In genomic region chr2:43968581-43968980, GRCm38 (mm10) we compare ENCODE assay signal across 9 mouse cellular contexts.
DNase-seq lines count a peak whose midpoint lies in the region; ATAC-seq and TF ChIP-seq lines count a peak whose summit lies in the region.
"Had no signal": no experiment of that assay in that cellular context is flagged by ENCODE, and none has a peak within 500 bp of the region (broad histone marks: within the 10 kb centered on the region; RNA-seq: fewer than 3 reads in every experiment).

No protein-coding gene starts in this region.

- no peak overlapping the region for H3K4me2 ChIP-seq in stomach, postnatal 0 days (replicated peaks; ENCODE audit: low read depth)
- H3K4me2 ChIP-seq: lung, embryonic 15.5 days had no signal

- no peaks in the 10 kb centered on the region for H3K36me3 ChIP-seq in stomach, postnatal 0 days (ENCODE audit: control insufficient read depth, insufficient read depth, low read length)
- H3K36me3 ChIP-seq: lung, embryonic 15.5 days had no signal

- no peak overlapping the region for H3K27ac ChIP-seq in stomach, postnatal 0 days (replicated peaks)
- H3K27ac ChIP-seq: lung, embryonic 15.5 days had no signal

- H3K27me3 ChIP-seq in stomach, postnatal 0 days (ENCODE audit: control insufficient read depth, insufficient read depth, low read length), result no peaks in the 10 kb centered on the region
- H3K27me3 ChIP-seq: CH12.LX; lung, embryonic 15.5 days had no signal

- H3K4me1 ChIP-seq in stomach, postnatal 0 days (replicated peaks; ENCODE audit: control insufficient read depth, insufficient read depth), result no peaks in the 10 kb centered on the region
- H3K4me1 ChIP-seq: lung, embryonic 15.5 days had no signal

- H3K4me3 ChIP-seq in stomach, postnatal 0 days (ENCODE audit: low read depth, low read length), result no peak overlapping the region
- H3K4me3 ChIP-seq: lung, embryonic 15.5 days had no signal

- no peak for TF ChIP-seq CTCF in stomach, postnatal 0 days (IDR thresholded peaks at IDR 0.05; ENCODE audit: low read depth)

- no peak for TF ChIP-seq EP300 in stomach, postnatal 0 days (optimal IDR thresholded peaks at IDR 0.05)

- ATAC-seq in stomach, postnatal 0 days (ENCODE audit: low FRiP score, low TSS enrichment), result no peak

- H3K9me3 ChIP-seq in stomach, postnatal 0 days (ENCODE audit: control insufficient read depth, low read length), result no peaks in the 10 kb centered on the region
- H3K9me3 ChIP-seq: lung, embryonic 15.5 days had no signal

- 49% methylated on average over 4 of the region's 4 CpGs for WGBS in stomach, postnatal 0 days

- H3K9ac ChIP-seq in stomach, postnatal 0 days (ENCODE audit: low read length), result no peak overlapping the region
- H3K9ac ChIP-seq: lung, embryonic 15.5 days had no signal

- DNase-seq in heart, adult 18-20 months, result peak; percentile 4 to 10
- no peak for DNase-seq in heart, adult 8-10 months (ENCODE audit: low spot score)
- DNase-seq in lung, postnatal 14 days, result peak; percentile 7
- no peak for DNase-seq in lung, postnatal 4 days
- DNase-seq in adrenal gland, postnatal 36 days, result peak; percentile 33 to 40
- DNase-seq in stomach, postnatal 0 days (ENCODE audit: low spot score), result peak; percentile 14
- DNase-seq in thymus, postnatal 0 days (ENCODE audit: low spot score), result no peak

Comparison
In these comparisons a context has a peak if more than half of its experiments do, and no peak if none do; other contexts are left out.
1. DNase-seq: peak in heart, adult 18-20 months (2 of 2), lung, postnatal 14 days (single experiment), adrenal gland, postnatal 36 days (2 of 2) and stomach, postnatal 0 days (single experiment); none in heart, adult 8-10 months (single experiment), lung, postnatal 4 days (0 of 2) and thymus, postnatal 0 days (single experiment).